Comparison of ENCODE assay signal across 8 mouse cellular contexts in the genomic region with DNA sequence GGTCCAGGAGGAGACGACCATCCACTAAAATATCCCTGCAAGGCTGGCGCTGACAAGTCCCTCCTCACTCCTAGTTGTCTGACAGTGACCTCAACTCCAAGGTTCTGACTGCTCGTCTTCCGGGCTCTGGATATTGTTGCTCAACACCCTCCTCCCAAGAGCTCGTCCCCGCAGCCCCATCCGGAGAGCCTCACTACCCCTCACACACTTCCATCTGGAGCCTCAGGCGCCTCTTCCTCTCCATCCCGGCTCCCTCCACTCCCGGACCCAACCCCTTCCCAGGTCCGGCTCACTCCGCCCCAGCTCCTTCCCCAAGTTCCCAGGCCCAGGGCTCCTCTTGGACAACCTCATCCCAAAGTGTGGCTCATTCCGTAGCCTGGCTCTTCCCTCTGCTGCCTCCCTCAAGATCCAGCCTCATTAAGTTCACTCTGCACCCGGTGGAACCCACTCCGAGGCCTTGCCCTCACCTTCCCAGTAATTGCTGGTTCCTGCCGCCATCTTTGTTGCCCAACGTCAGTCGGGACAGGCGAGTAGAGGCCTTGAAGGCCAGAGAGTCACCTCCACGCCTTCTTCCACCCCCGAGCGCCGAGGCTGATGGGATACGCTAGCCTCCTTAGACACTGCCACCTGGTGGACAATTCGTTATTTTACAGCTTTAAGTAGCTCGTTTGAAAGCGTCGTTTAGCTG. TPM values are rescaled to one million over a fixed set of nuclear protein-coding genes. Genes with fewer than 3 reads are reported as not detected.
DNase-seq lines count a peak whose midpoint lies in the region; ATAC-seq lines count a peak whose summit lies in the region.

A gene (minus strand): TSS at position 527 of the 688 bp plus-strand sequence.

- peak; percentile 92 to 98 for DNase-seq in adrenal gland, adult (ENCODE audit: inconsistent age in 2 of 2, low spot score in 1 of 2)
- DNase-seq in embryo, embryonic 10.5 days (ENCODE audit: low spot score) = peak; percentile 99
- DNase-seq in gastrocnemius, postnatal 14 days = peak; percentile 92
- DNase-seq in left cerebral cortex, postnatal 10 days (ENCODE audit: extremely low spot score in 1 of 2, low spot score in 2 of 2) = peak; percentile 94
- peak; percentile 89 for DNase-seq in right cerebral cortex, postnatal 25 days
- DNase-seq in urinary bladder, postnatal 4 days (ENCODE audit: low spot score in 2 of 2) = peak; percentile 85 to 89

- intact Hi-C loops in gastrocnemius, postnatal 14 days (cut with DNase I; ENCODE audit: low total_unique reads) = loop anchor here (5.0 kb wide), 1 partner anchor 86 kb away; a partner anchor contains a TSS
- intact Hi-C loops in left cerebral cortex, postnatal 10 days (cut with DNase I) = loop anchor here (2.0 to 5.0 kb wide), 2 partner anchors 86 to 108 kb away; a partner anchor contains a TSS

- ATAC-seq in inflammation-experienced regulatory T-cells, adult 6 months = peak; percentile 99
- ATAC-seq in megakaryocyte-erythroid progenitor cell, adult 5-6 weeks (replicated peaks; ENCODE audit: low FRiP score, low TSS enrichment, poor library complexity, severe bottlenecking) = peak; percentile 100

RNA-seq across cellular contexts. Expression of the gene that starts here (rescaled TPM):
- total RNA-seq in gastrocnemius, postnatal 14 days (2021) = 10 to 100 TPM; 20.1 to 21.8 TPM
- 10 to 100 TPM; 41.5 to 52.6 (median 52.3) TPM for polyA plus RNA-seq in inflammation-experienced regulatory T-cells, adult 6 months (2017; shearing (Covaris generic))
- total RNA-seq in left cerebral cortex, postnatal 10 days (2021) = 10 to 100 TPM; 45.6 to 46.0 TPM
- 11.7 and 24.6 TPM in 2 replicates for total RNA-seq in megakaryocyte-erythroid progenitor cell, adult 5-6 weeks (2014; fragmentation: Nextera tagmentation)
- total RNA-seq in megakaryocyte-erythroid progenitor cell, adult 5-6 weeks (2017) = 38.4 and 62.2 TPM in 2 replicates

Comparison
In these comparisons a context has a peak if more than half of its experiments do, and no peak if none do; other contexts are left out.
1. Peak in every context shown above with its lines: DNase-seq and ATAC-seq.